Mouse (Mus musculus): ENCODE results near the gene Slc26a10. TPM values are rescaled to one million over a fixed set of nuclear protein-coding genes. Genes with fewer than 3 reads are reported as not detected.
A peak's percentile ranks its signal among the peaks of the same experiment; 100 is the strongest.

Gene Slc26a10
- polyA plus RNA-seq, 1 experiment from 2014 or later, result 2.1 TPM

- H3K27ac ChIP-seq (replicated peaks), result peak overlapping the region; percentile 97
- 2% methylated on average over 21 of the region's 21 CpGs for WGBS
- peaks cover 25% of the 10 kb centered on the region for H3K27me3 ChIP-seq (replicated peaks; ENCODE audit: low read depth, poor library complexity, severe bottlenecking)
- peaks cover 83% of the 10 kb centered on the region for H3K4me1 ChIP-seq
- H3K9me3 ChIP-seq, result no peaks in the 10 kb centered on the region
- peaks cover 61% of the 10 kb centered on the region for H3K36me3 ChIP-seq (replicated peaks)
- peak overlapping the region; percentile 90 for H3K4me3 ChIP-seq
- no peak for DNase-seq (ENCODE audit: low spot score)
Observed at GRCm38 (mm10) chr10:127188079-127188453, 7.6 kb upstream of the Slc26a10 start.

DNA sequence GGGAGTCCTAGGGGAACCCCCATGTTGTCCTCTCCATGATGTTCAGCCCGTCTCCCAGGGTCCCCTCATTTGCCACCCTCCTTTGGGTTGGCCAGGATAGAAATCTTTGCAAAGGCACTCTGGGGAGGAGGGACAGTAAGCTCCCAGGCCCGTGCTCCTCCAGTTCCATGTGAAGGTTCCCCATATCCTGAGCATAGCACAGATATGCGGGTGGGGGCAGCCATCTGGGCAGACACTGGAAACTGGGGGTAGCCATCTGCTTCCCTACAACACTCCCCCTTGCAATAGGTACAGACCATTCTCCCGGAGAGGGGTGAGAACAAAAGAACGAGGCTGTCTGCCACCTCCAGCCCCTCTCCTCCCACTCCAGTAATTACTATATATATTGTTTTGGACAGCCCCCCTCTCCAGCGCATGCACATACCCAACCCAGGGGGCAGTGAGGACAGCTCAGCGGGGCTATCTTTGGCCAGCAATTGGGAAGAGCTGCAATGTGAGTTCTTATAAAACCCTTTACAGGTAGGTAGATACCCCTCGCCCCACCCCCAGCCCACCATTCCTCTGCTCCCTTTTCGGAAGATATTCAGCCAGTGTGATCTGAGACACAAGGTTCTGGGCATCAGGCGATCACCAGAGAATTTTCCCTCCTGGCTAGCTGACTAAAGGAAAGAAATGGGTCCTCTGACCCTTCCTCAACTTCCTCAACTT, 7.1 kb upstream of the Slc26a10 start:
- Histone ChIP-seq H3K27me3 (replicated peaks; ENCODE audit: low read depth, poor library complexity, severe bottlenecking) (peaks cover 30% of the 10 kb centered on the region), H3K4me3 (peak overlapping the region; percentile 90), H3K27ac (replicated peaks) (peak overlapping the region; percentile 97), H3K36me3 (replicated peaks) (peaks cover 61% of the 10 kb centered on the region), H3K4me1 (peaks cover 78% of the 10 kb centered on the region), H3K9me3 (no peaks in the 10 kb centered on the region)
- 50% methylated on average over 10 of the region's 10 CpGs for WGBS
- peak; percentile 24 for DNase-seq (ENCODE audit: low spot score)

DNA sequence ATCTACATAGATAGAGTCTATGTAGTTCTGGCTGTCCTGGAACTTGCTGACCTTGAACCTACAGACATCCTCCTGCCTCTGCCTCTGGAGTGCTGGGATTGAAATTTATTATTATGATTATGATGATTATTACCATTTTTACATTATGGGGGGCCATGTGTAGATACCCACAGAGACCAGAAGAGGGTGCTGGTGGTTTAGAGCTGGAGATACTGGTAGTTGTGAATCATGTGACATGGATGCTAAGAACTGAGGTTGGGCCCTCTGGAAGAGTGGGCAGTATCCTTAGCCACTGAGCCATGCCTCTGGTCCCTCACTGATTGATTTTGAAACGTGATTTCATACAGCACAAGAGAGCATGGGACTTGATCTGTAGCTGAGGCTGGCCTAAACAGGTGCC, 6.0 kb upstream of the Slc26a10 start:
- H3K36me3 ChIP-seq (replicated peaks), result peaks cover 54% of the 10 kb centered on the region
- no peak overlapping the region for H3K27ac ChIP-seq (replicated peaks)
- peak overlapping the region; percentile 90; the same call in 1 of the 2 replicates for H3K4me3 ChIP-seq
- no peak for DNase-seq (ENCODE audit: low spot score)
- WGBS, result 91% methylated on average over 1 of the region's 1 CpGs
- H3K27me3 ChIP-seq (replicated peaks; ENCODE audit: low read depth, poor library complexity, severe bottlenecking), result peaks cover 41% of the 10 kb centered on the region
- no peaks in the 10 kb centered on the region for H3K9me3 ChIP-seq
- H3K4me1 ChIP-seq, result peaks cover 72% of the 10 kb centered on the region

DNA sequence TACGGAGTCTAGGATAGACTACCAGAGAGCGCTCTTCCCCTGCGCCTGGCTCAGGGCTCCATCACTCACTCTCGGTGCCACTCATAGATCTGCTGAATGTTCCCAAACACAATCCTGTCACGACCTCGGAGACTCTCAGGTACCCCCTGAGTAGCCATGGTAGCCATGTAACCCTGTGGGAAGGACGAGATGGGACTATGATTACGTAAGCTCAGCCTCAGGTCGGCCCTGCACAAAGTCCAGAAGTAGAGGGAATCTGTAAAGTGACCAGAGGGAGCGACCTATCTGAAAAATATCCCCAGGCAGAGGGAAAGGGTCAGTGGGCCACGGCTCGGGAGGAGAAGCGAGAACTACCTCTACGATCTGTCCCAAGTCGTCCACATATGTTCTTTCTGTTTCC, 5.1 kb upstream of the Slc26a10 start:
- no peaks in the 10 kb centered on the region for H3K9me3 ChIP-seq
- 78% methylated on average over 15 of the region's 15 CpGs for WGBS
- H3K4me3 ChIP-seq, result peak overlapping the region; percentile 43; the same call in 1 of the 2 replicates
- peaks cover 44% of the 10 kb centered on the region for H3K36me3 ChIP-seq (replicated peaks)
- no peak for DNase-seq (ENCODE audit: low spot score)
- peaks cover 50% of the 10 kb centered on the region for H3K27me3 ChIP-seq (replicated peaks; ENCODE audit: low read depth, poor library complexity, severe bottlenecking)
- no peak overlapping the region for H3K27ac ChIP-seq (replicated peaks)
- H3K4me1 ChIP-seq, result peaks cover 64% of the 10 kb centered on the region

GRCm38 (mm10) chr10:127185101-127185500, 4.7 kb upstream of the Slc26a10 start:
- H3K36me3 ChIP-seq (replicated peaks), result peaks cover 43% of the 10 kb centered on the region
- H3K27ac ChIP-seq (replicated peaks), result no peak overlapping the region
- peaks cover 64% of the 10 kb centered on the region for H3K4me1 ChIP-seq
- peaks cover 55% of the 10 kb centered on the region for H3K27me3 ChIP-seq (replicated peaks; ENCODE audit: low read depth, poor library complexity, severe bottlenecking)
- whole genome bisulfite sequencing, result 78% methylated on average over 9 of the region's 9 CpGs
- H3K4me3 ChIP-seq, result peak overlapping the region; percentile 43; the same call in 1 of the 2 replicates
- no peak for DNase-seq (ENCODE audit: low spot score)
- H3K9me3 ChIP-seq, result no peaks in the 10 kb centered on the region

DNA sequence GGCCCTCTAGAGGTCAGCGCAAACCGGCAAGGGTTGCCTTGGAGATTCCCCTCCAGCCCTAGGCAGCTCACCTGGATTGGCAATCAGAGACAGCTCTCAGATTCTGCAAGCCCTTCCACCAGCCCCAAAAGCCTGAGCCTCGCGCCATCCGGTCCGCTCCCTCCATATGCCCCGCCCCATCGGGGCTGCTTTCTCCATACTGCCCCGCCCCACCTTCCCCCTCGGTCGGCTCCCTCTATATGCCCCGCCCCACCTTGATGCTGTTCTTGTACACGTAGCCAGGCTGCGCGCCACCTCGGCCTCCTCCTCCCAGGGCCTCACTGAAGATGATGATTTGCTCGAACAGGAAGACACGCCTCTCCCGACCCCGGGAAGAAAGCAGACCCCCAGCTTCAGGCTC, 3.3 kb upstream of the Slc26a10 start:
- Histone ChIP-seq H3K4me3 (peak overlapping the region; percentile 43), H3K27ac (replicated peaks) (no peak overlapping the region), H3K9me3 (no peaks in the 10 kb centered on the region), H3K27me3 (replicated peaks; ENCODE audit: low read depth, poor library complexity, severe bottlenecking) (peaks cover 68% of the 10 kb centered on the region), H3K4me1 (peaks cover 62% of the 10 kb centered on the region), H3K36me3 (replicated peaks) (peaks cover 43% of the 10 kb centered on the region)
- WGBS, result 11% methylated on average over 20 of the region's 20 CpGs
- DNase-seq (ENCODE audit: low spot score), result peak; percentile 57

DNA sequence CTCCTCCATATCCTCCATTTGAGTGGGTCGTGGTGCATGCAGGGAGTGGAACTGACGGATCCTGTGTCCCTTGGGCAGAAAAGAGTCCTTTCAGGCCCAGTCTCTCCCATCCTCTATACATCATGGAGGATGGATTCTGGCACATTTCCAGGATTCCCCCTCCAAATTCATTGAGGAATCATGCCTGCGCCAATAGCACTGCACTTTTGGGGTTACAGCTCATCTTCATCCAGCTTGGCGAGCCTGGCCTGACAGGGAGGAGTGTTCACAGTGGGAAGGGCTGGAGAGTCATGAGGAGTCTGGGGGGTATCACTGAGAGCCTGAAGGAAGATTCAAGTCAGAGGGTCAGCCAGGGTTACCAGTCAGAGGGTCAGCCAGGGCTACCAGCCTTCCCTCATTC, 2.2 kb upstream of the Slc26a10 start:
- no peak for DNase-seq (ENCODE audit: low spot score)
- Histone ChIP-seq H3K36me3 (replicated peaks) (peaks cover 43% of the 10 kb centered on the region), H3K27ac (replicated peaks) (no peak overlapping the region), H3K9me3 (no peaks in the 10 kb centered on the region), H3K4me3 (no peak overlapping the region), H3K4me1 (peaks cover 62% of the 10 kb centered on the region), H3K27me3 (replicated peaks; ENCODE audit: low read depth, poor library complexity, severe bottlenecking) (peaks cover 79% of the 10 kb centered on the region)
- WGBS, result 89% methylated on average over 4 of the region's 4 CpGs

DNA sequence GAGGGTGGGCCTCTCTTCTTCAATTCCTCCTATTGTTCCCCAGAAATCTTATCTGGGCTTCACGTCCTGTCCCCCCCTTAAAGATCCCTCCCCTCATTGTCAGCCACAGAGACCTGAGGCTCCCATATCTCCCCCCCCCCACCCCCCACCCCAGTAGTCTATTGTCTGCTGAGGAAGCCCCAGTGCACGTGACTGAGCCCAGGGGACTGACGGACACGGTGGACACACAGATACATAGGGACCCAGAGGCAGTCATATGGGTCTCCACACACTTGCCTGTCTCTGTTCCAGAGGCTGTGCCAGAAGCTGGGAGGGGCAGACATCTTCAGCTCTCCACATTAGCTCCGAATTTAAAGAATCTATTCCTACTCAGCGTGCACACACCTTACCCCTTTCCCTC, 1.1 kb upstream of the Slc26a10 start:
- H3K4me1 ChIP-seq, result peaks cover 62% of the 10 kb centered on the region
- peaks cover 34% of the 10 kb centered on the region for H3K36me3 ChIP-seq (replicated peaks)
- no peak overlapping the region for H3K27ac ChIP-seq (replicated peaks)
- no peaks in the 10 kb centered on the region for H3K9me3 ChIP-seq
- no peak overlapping the region for H3K4me3 ChIP-seq
- WGBS, result 73% methylated on average over 6 of the region's 6 CpGs
- H3K27me3 ChIP-seq (replicated peaks; ENCODE audit: low read depth, poor library complexity, severe bottlenecking), result peaks cover 90% of the 10 kb centered on the region
- no peak for DNase-seq (ENCODE audit: low spot score)

GRCm38 (mm10) chr10:127180695-127181047, 226 bp upstream of the Slc26a10 start:
- Histone ChIP-seq H3K9me3 (no peaks in the 10 kb centered on the region), H3K27ac (replicated peaks) (no peak overlapping the region), H3K4me1 (peaks cover 65% of the 10 kb centered on the region), H3K4me3 (no peak overlapping the region), H3K27me3 (replicated peaks; ENCODE audit: low read depth, poor library complexity, severe bottlenecking) (peaks cover 99% of the 10 kb centered on the region), H3K36me3 (replicated peaks) (peaks cover 27% of the 10 kb centered on the region)
- 18% methylated on average over 3 of the region's 3 CpGs for WGBS
- no peak for DNase-seq (ENCODE audit: low spot score)

DNA sequence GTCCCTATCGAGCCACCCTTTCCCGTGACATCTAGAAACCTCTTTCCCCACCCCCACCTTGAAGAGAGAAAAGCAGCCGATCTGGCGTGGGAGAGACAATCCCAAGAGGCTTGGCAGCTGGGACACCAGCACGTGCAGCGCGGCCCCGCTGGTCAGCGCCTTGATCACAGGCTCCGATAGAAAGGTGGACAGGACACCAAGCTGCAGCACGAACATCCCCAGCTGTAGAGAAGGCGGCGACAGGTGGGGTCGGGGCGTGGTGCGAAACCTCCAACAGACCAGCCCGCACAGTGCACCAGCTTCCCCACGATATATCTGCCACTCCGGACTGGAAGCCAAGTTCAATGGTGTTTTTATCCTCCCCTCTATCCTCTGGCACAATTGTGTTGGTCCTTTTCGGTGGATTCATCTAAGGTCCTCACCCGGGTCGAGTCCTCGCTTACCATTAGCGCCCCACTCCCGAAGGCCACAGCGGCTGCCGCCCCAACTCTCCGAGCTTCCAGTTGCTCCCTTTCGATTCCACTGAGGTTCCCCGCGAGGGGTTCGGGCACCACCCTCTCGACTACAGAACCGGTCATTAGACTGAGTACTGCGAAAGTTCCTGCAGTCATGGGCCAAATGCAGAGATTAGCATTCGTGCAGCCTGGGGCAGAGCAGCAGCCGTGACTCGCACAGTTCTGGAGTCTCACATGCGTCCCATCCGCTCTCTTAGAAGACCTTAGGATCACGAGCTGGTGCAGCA, 2.0 kb downstream of the Slc26a10 start:
- Histone ChIP-seq H3K4me1 (peaks cover 45% of the 10 kb centered on the region), H3K27me3 (replicated peaks; ENCODE audit: low read depth, poor library complexity, severe bottlenecking) (peaks cover 80% of the 10 kb centered on the region), H3K4me3 (peak overlapping the region; percentile 51), H3K9me3 (no peaks in the 10 kb centered on the region), H3K27ac (replicated peaks) (no peak overlapping the region; the same call in 1 of the 2 replicates), H3K36me3 (replicated peaks) (peaks cover 10% of the 10 kb centered on the region)
- DNase-seq (ENCODE audit: low spot score), result peak; percentile 38
- 5% methylated on average over 41 of the region's 41 CpGs for WGBS

DNA sequence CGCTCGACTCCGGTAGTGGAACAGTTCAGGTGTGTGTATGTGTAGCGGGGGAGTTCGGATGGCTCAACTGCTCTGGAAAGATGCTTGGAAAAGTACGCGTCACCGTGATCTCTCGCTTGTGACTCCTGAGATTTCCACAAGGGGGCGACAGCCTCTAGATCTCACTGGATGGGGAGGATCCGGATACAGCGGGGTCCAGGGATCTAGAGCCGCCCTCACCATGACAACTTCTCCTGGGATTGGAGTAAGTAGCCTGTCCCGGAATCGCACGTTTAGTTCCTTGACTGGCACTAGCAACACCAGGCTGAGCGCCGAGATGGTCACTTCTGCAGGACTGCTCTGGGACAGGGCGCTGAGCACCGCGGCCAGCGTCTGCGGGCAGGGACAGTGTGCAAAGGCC, 2.7 kb downstream of the Slc26a10 start:
- peaks cover 3% of the 10 kb centered on the region for H3K36me3 ChIP-seq (replicated peaks)
- H3K27me3 ChIP-seq (replicated peaks; ENCODE audit: low read depth, poor library complexity, severe bottlenecking), result peaks cover 73% of the 10 kb centered on the region
- WGBS, result 1% methylated on average over 23 of the region's 23 CpGs
- H3K27ac ChIP-seq (replicated peaks), result no peak overlapping the region
- peaks cover 41% of the 10 kb centered on the region for H3K4me1 ChIP-seq
- peak overlapping the region; percentile 51 for H3K4me3 ChIP-seq
- H3K9me3 ChIP-seq, result no peaks in the 10 kb centered on the region
- DNase-seq (ENCODE audit: low spot score), result peak; percentile 90

DNA sequence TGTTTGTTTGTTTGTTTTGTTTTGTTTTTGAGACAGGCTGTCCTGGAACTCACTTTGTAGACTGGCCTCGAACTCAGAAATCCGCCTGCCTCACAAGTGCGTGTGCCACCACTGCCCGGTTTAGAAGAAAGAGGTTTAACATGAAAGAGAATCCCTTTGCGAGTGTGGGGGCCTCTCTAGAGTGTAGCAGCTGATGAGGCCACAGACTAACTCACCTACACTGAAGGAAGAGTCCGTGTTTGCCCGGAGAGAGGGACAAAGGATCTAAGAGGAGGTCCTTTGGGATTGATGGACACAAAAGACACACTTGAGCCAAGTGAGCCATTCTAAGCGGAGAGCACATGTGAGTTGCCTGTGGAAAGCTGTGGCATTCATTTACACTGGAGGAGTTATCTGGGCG, 3.2 kb downstream of the Slc26a10 start:
- WGBS, result 21% methylated on average over 9 of the region's 9 CpGs
- H3K4me3 ChIP-seq, result peak overlapping the region; percentile 51
- H3K27ac ChIP-seq (replicated peaks), result no peak overlapping the region
- H3K36me3 ChIP-seq (replicated peaks), result no peaks in the 10 kb centered on the region
- H3K9me3 ChIP-seq, result no peaks in the 10 kb centered on the region
- DNase-seq (ENCODE audit: low spot score), result no peak
- H3K27me3 ChIP-seq (replicated peaks; ENCODE audit: low read depth, poor library complexity, severe bottlenecking), result peaks cover 69% of the 10 kb centered on the region
- peaks cover 41% of the 10 kb centered on the region for H3K4me1 ChIP-seq

DNA sequence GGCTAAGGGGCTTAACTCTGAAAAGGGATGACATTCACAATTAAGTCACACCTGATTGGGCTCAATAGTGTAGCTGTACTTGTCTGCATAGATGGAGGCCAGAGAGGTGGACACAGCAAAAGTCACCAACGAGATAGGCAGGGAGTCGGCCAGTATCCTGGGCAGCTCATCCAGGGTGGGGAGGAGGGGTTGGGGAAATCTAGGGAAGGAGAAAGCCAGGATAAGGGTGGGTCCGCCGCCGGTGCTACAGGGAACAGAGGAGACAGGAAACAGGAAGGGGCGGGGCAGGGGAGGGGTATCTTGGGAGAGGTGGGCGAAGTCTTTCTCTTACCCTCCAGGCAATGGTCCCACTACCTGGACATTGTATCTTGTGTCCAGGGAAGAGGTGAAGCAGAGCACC, 3.7 kb downstream of the Slc26a10 start:
- peaks cover 41% of the 10 kb centered on the region for H3K4me1 ChIP-seq
- H3K27ac ChIP-seq (replicated peaks), result no peak overlapping the region
- no peaks in the 10 kb centered on the region for H3K36me3 ChIP-seq (replicated peaks)
- peaks cover 69% of the 10 kb centered on the region for H3K27me3 ChIP-seq (replicated peaks; ENCODE audit: low read depth, poor library complexity, severe bottlenecking)
- 4% methylated on average over 7 of the region's 7 CpGs for WGBS
- peak; percentile 37 for DNase-seq (ENCODE audit: low spot score)
- peak overlapping the region; percentile 36 for H3K4me3 ChIP-seq
- no peaks in the 10 kb centered on the region for H3K9me3 ChIP-seq

Data from embryonic facial prominence, embryonic 10.5 days (tissue).